Mouse (Mus musculus): ENCODE results near the gene Zdhhc12. TPM values are rescaled to one million over a fixed set of nuclear protein-coding genes. Genes with fewer than 3 reads are reported as not detected.

Gene Zdhhc12
- total RNA-seq, 2 experiments from 2014 or later, result 5.2 to 5.6 TPM

GRCm38 (mm10) chr2:30107646-30108045 is 14.2 kb upstream of the Zdhhc12 start:
- no peak for DNase-seq
- intact Hi-C loops (cut with DNase I), result no loop called here

- intact Hi-C loops (cut with DNase I), result no loop called here
- DNase-seq, result peak; percentile 43 to 61
These were observed 12.9 kb upstream of the Zdhhc12 start for GRCm38 (mm10) chr2:30106364-30106763.

- DNase-seq, result no peak
- intact Hi-C loops (cut with DNase I), result no loop called here
These were observed 6.8 kb upstream of the Zdhhc12 start for GRCm38 (mm10) chr2:30100214-30100613.

GRCm38 (mm10) chr2:30095882-30096527 is 2.6 kb upstream of the Zdhhc12 start:
- intact Hi-C loops (cut with DNase I), result loop anchor here (1.0 to 2.0 kb wide), 2 partner anchors 18 to 53 kb away; no protein-coding TSS in a partner anchor
- peak; percentile 59 to 72 for DNase-seq

- DNase-seq, result no peak
- intact Hi-C loops (cut with DNase I), result no loop called here
These were observed 750 bp upstream of the Zdhhc12 start for GRCm38 (mm10) chr2:30094208-30094588.

- no peak for DNase-seq
- intact Hi-C loops (cut with DNase I), result loop anchor here (1.0 kb wide), 1 partner anchor 14 kb away; no protein-coding TSS in a partner anchor
These were observed 1.0 kb downstream of the Zdhhc12 start for GRCm38 (mm10) chr2:30092280-30092918.

GRCm38 (mm10) chr2:30091521-30091920 is 1.9 kb downstream of the Zdhhc12 start:
- intact Hi-C loops (cut with DNase I), result no loop called here
- DNase-seq, result no peak

GRCm38 (mm10) chr2:30087310-30087709 is 6.1 kb downstream of the Zdhhc12 start:
- DNase-seq, result no peak
- intact Hi-C loops (cut with DNase I), result no loop called here

- intact Hi-C loops (cut with DNase I), result no loop called here
- no peak for DNase-seq
These were observed 8.8 kb downstream of the Zdhhc12 start for GRCm38 (mm10) chr2:30084632-30085031.

GRCm38 (mm10) chr2:30084113-30084512 is 9.3 kb downstream of the Zdhhc12 start:
- no peak for DNase-seq
- intact Hi-C loops (cut with DNase I), result no loop called here

- intact Hi-C loops (cut with DNase I), result no loop called here
- no peak for DNase-seq
These were observed 13.2 kb downstream of the Zdhhc12 start for GRCm38 (mm10) chr2:30080181-30080800.

GRCm38 (mm10) chr2:30078760-30079159 is 14.7 kb downstream of the Zdhhc12 start:
- DNase-seq, result no peak
- intact Hi-C loops (cut with DNase I), result loop anchor here (1.0 kb wide), 2 partner anchors 14 to 18 kb away; no protein-coding TSS in a partner anchor

- DNase-seq, result peak; percentile 35 to 58
These were observed 15.1 kb downstream of the Zdhhc12 start for GRCm38 (mm10) chr2:30078349-30078712.

GRCm38 (mm10) chr2:30077502-30078348 is 15.7 kb downstream of the Zdhhc12 start, which contains the start of gene Pkn3:
Gene Pkn3, plus strand, starts transcription at chr2:30077684.
- intact Hi-C loops (cut with DNase I), result loop anchor here (1.0 kb wide), 2 partner anchors 15 to 19 kb away; no protein-coding TSS in a partner anchor
- peak; percentile 92 to 95 for DNase-seq

More at GRCm38 (mm10) chr2:30078349-30078712, 15.1 kb downstream of the Zdhhc12 start:
- intact Hi-C loops (cut with DNase I), result loop anchor here (1.0 kb wide), 2 partner anchors 14 to 18 kb away; no protein-coding TSS in a partner anchor

- no peak for DNase-seq
- intact Hi-C loops (cut with DNase I), result no loop called here
These were observed 16.5 kb downstream of the Zdhhc12 start for GRCm38 (mm10) chr2:30076959-30077358.

GRCm38 (mm10) chr2:30076439-30076838 is 17.0 kb downstream of the Zdhhc12 start:
- DNase-seq, result no peak
- intact Hi-C loops (cut with DNase I), result no loop called here

GRCm38 (mm10) chr2:30075625-30076024 is 17.8 kb downstream of the Zdhhc12 start:
- DNase-seq, result no peak
- intact Hi-C loops (cut with DNase I), result no loop called here

- intact Hi-C loops (cut with DNase I), result no loop called here
- no peak for DNase-seq
These were observed 20.2 kb downstream of the Zdhhc12 start for GRCm38 (mm10) chr2:30073285-30073684.

GRCm38 (mm10) chr2:30072875-30073274 is 20.6 kb downstream of the Zdhhc12 start:
- DNase-seq, result no peak
- intact Hi-C loops (cut with DNase I), result no loop called here

GRCm38 (mm10) chr2:30067962-30068361 is 25.5 kb downstream of the Zdhhc12 start:
- intact Hi-C loops (cut with DNase I), result no loop called here
- no peak for DNase-seq
